Mouse (Mus musculus): ENCODE measurements at regions not wholly inside any gene's neighbourhood (a gene's known extent, or its start where the extent isn't known, plus 50 kb on each side); places are given as distances from the start of the nearest gene placed in this dataset.

DNA sequence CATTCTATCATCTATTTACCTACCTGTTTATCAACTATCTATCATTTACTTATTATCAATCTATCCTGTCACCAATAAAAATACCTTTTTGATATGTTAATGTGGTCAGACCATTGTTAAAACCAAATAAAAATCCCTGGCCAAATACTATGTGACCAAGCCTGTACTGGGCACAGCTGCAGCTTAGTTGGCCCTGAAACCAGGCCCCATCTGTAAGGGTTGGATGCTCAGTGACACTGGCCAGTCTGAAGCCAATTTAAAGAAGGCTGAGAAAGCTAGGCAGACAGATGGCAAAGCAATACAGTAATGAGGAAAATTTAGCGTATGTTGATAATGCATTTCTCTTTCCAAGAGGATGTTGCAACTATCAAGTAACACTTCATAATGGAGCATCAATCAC lies 217.8 kb downstream of the Samd5 start:
- Histone ChIP-seq H3K4me2 (replicated peaks) (no peak overlapping the region), H3K9me3 (no peaks in the 10 kb centered on the region), H3K27ac (no peak overlapping the region), H3K4me1 (no peaks in the 10 kb centered on the region), H3K36me3 (no peaks in the 10 kb centered on the region), H3K9ac (no peak overlapping the region), H3K27me3 (replicated peaks) (no peaks in the 10 kb centered on the region), H3K4me3 (no peak overlapping the region)
- WGBS: 85% methylated on average over 1 of the region's 1 CpGs
- no peak for ATAC-seq (ENCODE audit: low FRiP score, low read depth)

DNA sequence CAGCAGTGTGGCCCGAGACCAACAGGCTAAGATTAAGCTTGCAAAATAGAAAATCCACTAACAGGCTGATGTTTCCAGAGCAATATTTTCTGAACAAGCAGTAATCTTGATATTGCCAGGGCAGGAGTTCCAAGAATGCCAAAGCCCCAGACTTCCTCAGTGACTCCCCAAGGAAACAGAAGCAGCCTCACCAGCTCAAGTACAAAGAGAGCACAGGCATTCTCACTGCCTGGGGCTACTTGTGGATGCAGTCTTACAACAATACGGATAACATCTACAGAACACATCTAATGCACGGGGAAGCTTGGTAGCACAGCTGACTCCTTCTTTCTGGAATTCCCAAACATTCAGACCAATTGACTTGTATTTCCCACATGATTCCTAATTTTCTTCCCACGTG lies 235.9 kb downstream of the Samd5 start:
- H3K9me3 ChIP-seq: no peaks in the 10 kb centered on the region
- 77% methylated on average over 4 of the region's 4 CpGs for WGBS
- H3K9ac ChIP-seq: no peak overlapping the region
- H3K4me2 ChIP-seq (replicated peaks): no peak overlapping the region
- no peaks in the 10 kb centered on the region for H3K27me3 ChIP-seq (replicated peaks)
- no peaks in the 10 kb centered on the region for H3K36me3 ChIP-seq
- ATAC-seq (ENCODE audit: low FRiP score, low read depth): no peak
- H3K4me1 ChIP-seq: peaks cover 3% of the 10 kb centered on the region; the same call in 1 of the 2 replicates
- no peak overlapping the region for H3K27ac ChIP-seq
- no peak overlapping the region for H3K4me3 ChIP-seq

DNA sequence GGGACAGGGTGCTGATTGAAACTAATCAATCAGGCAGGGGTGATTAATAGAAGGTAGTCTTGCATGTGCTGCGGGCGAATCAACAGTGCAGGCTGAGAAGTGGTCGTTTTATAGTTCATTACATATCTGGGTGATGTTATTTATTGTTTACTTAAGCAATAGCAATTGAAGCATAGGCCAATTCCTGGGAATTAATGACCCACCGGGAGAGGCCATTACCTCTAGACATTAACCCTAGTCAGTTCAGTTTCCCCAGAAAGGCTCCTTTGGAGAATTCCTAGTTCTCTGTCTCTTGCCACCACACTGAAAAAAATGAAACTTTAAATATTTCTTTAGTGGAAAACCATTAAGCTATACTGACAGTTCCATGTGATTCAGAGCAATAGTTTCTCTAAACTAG lies 236.6 kb downstream of the Samd5 start:
- WGBS: 55% methylated on average over 4 of the region's 4 CpGs
- no peak for ATAC-seq (ENCODE audit: low FRiP score, low read depth)

DNA sequence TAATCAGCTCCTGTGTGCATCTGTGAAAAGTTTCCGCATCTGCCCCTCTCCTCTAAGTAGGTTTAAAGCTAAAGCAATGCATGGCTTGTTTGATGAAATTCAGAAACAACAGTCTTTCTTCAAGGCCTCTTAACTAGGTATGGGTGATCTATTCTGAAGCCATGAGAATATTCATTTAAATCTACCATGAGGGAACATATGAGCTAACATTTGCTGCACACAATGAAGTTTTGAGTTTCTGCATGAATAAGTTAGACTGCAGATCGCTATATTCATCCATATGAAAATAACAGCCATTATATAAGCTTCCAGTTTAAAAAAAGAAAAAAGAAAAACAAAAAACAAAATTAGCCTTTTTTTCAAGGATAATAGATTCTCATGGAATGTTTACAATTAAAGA lies 245.9 kb downstream of the Samd5 start:
- ATAC-seq (ENCODE audit: low FRiP score, low read depth): no peak
- 86% methylated on average over 2 of the region's 2 CpGs for WGBS
- Histone ChIP-seq H3K4me3 (no peak overlapping the region), H3K27me3 (replicated peaks) (no peaks in the 10 kb centered on the region), H3K27ac (no peak overlapping the region), H3K9ac (no peak overlapping the region), H3K9me3 (no peaks in the 10 kb centered on the region), H3K4me2 (replicated peaks) (no peak overlapping the region), H3K4me1 (no peaks in the 10 kb centered on the region), H3K36me3 (no peaks in the 10 kb centered on the region)

More for the DNA sequence above, 236.6 kb downstream of the Samd5 start:
- H3K27me3 ChIP-seq (replicated peaks): no peaks in the 10 kb centered on the region
- H3K27ac ChIP-seq: no peak overlapping the region
- H3K9me3 ChIP-seq: no peaks in the 10 kb centered on the region
- H3K4me1 ChIP-seq: peaks cover 3% of the 10 kb centered on the region; the same call in 1 of the 2 replicates
- no peak overlapping the region for H3K4me2 ChIP-seq (replicated peaks)
- no peak overlapping the region for H3K4me3 ChIP-seq
- no peaks in the 10 kb centered on the region for H3K36me3 ChIP-seq
- no peak overlapping the region for H3K9ac ChIP-seq

DNA sequence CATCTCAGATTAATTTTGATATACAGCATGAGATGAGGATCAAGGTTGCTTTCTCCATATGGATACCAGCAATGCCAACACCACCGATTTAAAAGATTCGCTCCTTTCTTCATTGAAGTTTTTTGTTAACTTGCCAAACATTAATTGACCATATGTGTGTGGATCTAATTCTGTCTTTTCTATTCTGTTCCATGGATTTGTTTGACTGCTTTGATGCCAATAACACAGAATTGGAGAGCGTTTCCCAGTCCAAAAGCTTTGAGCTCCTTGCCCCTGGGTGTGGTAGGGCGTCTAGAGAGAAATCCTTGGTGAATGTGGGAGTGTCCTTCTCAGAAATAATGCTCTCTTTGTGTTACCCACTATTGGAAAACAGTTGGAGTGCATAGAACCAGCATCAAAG lies 254.3 kb downstream of the Samd5 start:
- no peak for ATAC-seq (ENCODE audit: low FRiP score, low read depth)

DNA sequence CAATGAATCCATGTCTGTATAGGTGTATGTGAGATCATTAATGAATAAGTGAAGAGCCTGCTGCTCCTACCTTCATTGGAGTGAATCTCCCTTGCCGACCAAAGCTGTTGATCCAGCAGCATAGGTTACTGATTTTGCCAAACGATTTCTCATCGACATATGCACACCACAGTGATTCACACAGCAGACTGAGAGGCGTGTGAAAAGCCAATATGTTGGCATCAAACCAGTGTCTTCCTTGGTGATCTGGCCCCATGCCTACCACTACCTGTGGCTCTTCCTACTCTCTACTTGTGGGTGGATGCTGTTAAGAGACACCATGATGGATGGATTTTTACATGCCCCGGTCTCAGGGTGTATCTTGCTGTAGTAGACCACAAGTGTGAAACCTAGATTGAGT lies 258.3 kb downstream of the Samd5 start:
- 92% methylated on average over 5 of the region's 5 CpGs for WGBS
- no peak for ATAC-seq (ENCODE audit: low FRiP score, low read depth)
- H3K36me3 ChIP-seq: no peaks in the 10 kb centered on the region

More for the DNA sequence above, 254.3 kb downstream of the Samd5 start:
- Histone ChIP-seq H3K4me2 (replicated peaks) (no peak overlapping the region), H3K9me3 (no peaks in the 10 kb centered on the region), H3K36me3 (no peaks in the 10 kb centered on the region), H3K27ac (no peak overlapping the region), H3K9ac (no peak overlapping the region), H3K27me3 (replicated peaks) (no peaks in the 10 kb centered on the region), H3K4me3 (no peak overlapping the region), H3K4me1 (no peaks in the 10 kb centered on the region)
- WGBS: 77% methylated on average over 4 of the region's 4 CpGs

DNA sequence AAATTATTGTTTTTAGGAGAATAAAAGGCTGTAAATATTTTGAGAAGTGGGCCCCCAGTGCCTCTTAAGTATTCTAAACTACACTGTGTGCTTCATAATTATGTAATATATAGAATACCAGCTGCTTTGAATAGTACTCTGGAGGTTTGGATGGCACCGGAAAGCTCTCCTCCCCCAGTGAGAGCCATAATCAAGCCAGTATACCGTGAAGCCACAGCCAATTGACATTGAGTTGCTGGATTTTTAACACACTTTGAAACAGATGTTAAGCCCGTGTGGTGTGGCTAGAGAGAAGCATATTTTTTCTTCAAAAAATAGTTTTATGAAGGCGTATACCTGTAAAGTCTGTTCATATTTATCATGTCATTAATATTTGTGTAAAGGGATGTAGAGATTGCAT lies 268.9 kb downstream of the Samd5 start:
- H3K4me3 ChIP-seq: no peak overlapping the region
- no peak for ATAC-seq (ENCODE audit: low FRiP score, low read depth)
- H3K9me3 ChIP-seq: no peaks in the 10 kb centered on the region
- H3K9ac ChIP-seq: no peak overlapping the region
- H3K4me1 ChIP-seq: no peaks in the 10 kb centered on the region
- no peak overlapping the region for H3K4me2 ChIP-seq (replicated peaks)
- WGBS: 58% methylated on average over 4 of the region's 4 CpGs
- no peak overlapping the region for H3K27ac ChIP-seq
- H3K27me3 ChIP-seq (replicated peaks): no peaks in the 10 kb centered on the region
- H3K36me3 ChIP-seq: no peaks in the 10 kb centered on the region

More for the DNA sequence above, 258.3 kb downstream of the Samd5 start:
- Histone ChIP-seq H3K9ac (no peak overlapping the region), H3K9me3 (no peaks in the 10 kb centered on the region), H3K27ac (no peak overlapping the region), H3K4me3 (no peak overlapping the region), H3K27me3 (replicated peaks) (no peaks in the 10 kb centered on the region), H3K4me2 (replicated peaks) (no peak overlapping the region), H3K4me1 (no peaks in the 10 kb centered on the region)

DNA sequence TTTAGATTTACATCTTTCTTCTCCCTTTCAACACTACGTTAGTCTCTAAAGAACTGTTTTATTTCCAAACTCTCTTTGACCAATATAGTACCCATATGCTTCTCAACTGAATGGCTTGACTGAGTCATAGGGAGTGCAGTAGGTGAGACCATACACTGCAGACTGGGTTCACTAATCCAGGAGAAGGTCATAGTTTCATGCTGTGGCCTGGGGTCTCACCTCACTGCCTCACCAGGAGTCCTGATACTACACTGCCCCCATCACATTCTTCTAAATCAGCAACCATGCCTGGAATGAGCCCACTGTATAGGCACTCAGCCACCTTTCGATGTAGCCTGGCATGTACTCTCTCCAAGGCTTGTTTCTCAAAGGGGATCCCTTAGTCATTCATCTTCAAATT lies 269.6 kb downstream of the Samd5 start:
- no peaks in the 10 kb centered on the region for H3K36me3 ChIP-seq
- H3K4me3 ChIP-seq: no peak overlapping the region
- H3K9ac ChIP-seq: no peak overlapping the region
- no peak for ATAC-seq (ENCODE audit: low FRiP score, low read depth)
- WGBS: 86% methylated on average over 2 of the region's 2 CpGs
- H3K4me1 ChIP-seq: no peaks in the 10 kb centered on the region
- no peak overlapping the region for H3K27ac ChIP-seq
- no peaks in the 10 kb centered on the region for H3K27me3 ChIP-seq (replicated peaks)
- H3K4me2 ChIP-seq (replicated peaks): no peak overlapping the region
- no peaks in the 10 kb centered on the region for H3K9me3 ChIP-seq

DNA sequence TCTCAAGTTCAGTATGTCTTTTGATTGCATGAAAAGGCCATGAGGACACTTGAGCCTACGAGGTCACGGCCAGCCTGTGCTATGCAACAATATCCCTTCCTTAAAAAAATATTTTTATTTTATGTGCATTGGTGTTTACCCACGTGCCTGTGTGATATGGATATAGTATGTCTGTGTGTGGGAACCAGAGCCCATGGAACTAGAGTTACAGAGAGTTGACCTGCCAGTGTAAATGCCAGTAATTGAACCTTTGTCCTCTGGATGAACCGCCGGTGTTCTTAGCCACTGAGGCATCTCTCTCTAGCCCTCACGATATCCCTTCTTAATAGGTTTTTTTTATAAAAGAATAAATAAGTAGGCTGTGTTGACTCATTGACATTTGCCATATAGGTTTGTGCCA lies 270.0 kb downstream of the Samd5 start:
- Histone ChIP-seq H3K27me3 (replicated peaks) (no peaks in the 10 kb centered on the region), H3K9ac (no peak overlapping the region), H3K9me3 (no peaks in the 10 kb centered on the region), H3K36me3 (no peaks in the 10 kb centered on the region), H3K4me2 (replicated peaks) (no peak overlapping the region), H3K27ac (no peak overlapping the region), H3K4me1 (no peaks in the 10 kb centered on the region), H3K4me3 (no peak overlapping the region)
- 83% methylated on average over 6 of the region's 6 CpGs for WGBS
- ATAC-seq (ENCODE audit: low FRiP score, low read depth): no peak

DNA sequence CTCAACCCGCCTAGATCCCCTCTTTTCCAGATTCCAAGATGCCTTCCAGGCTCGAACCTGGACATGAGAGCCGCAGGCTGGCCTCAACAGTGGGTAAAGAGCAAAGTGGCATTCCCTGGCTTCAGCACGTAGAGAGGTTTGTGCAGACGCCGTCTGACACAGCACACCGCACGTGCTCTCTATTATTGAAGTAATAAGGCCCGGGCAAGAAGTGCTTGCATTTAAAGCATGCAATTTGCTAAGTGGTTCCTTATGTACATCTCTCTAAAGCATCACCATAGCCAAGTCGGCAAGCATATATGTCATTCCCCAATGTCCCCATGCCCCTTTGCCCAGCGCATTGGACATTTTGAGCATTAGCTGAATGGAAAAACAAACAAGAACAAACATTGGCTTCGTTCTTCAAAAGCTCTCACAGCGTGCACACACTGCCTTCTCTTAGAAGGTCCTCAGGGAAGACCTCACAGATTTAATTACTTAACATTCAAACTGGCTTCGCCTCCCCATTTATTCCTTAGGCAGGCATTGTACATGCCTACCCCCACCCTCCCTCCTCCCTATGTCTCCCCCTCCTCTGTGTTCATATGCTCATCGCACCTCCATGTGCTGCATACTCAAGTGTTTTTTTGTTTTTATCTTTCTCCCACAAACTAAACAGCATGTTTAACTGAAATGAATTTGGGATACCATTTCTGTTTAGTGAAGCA lies 273.9 kb downstream of the Samd5 start:
- H3K4me3 ChIP-seq: no peak overlapping the region
- no peaks in the 10 kb centered on the region for H3K27me3 ChIP-seq (replicated peaks)
- H3K27ac ChIP-seq: no peak overlapping the region
- 84% methylated on average over 15 of the region's 15 CpGs for WGBS
- H3K4me2 ChIP-seq (replicated peaks): no peak overlapping the region
- no peaks in the 10 kb centered on the region for H3K36me3 ChIP-seq
- H3K9me3 ChIP-seq: no peaks in the 10 kb centered on the region
- no peak overlapping the region for H3K9ac ChIP-seq
- no peak for ATAC-seq (ENCODE audit: low FRiP score, low read depth)
- no peaks in the 10 kb centered on the region for H3K4me1 ChIP-seq

DNA sequence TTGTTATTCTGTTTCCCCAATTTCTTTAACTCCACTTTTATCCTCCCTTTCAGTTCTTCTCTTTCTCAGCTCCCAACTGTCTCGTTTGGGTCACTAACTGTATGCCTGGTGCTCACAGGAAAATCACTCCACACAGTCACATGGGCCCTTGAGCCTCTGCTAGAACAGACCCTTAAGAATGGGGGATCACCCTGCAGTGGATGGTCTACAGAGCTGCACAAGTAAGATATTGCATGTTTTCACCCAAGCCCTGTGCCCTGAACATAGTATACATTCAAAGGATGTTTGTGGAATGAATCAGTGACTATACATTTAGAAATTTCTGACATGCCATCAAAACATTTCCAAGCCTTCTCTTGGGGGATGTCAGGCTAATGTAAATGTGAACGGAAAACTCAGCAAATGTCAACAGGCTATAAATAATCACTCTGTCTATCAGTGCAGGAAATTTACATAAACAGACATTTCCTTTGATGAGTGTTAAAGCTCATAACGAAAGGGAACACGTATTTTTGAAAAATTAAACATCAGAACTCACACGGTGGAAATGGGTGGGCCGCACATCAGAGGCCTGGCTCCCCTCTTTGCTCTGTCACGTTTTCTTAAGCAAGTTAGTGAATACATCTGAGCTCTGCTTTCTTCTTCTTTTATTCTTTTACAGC lies 297.4 kb downstream of the Samd5 start:
- H3K9ac ChIP-seq: no peak overlapping the region
- 0 out of 2 replicates have a peak, but pooled peaks cover 4% of the 10 kb centered on the region for H3K4me1 ChIP-seq
- no peaks in the 10 kb centered on the region for H3K9me3 ChIP-seq
- no peaks in the 10 kb centered on the region for H3K27me3 ChIP-seq (replicated peaks)
- H3K27ac ChIP-seq: no peak overlapping the region
- ATAC-seq (ENCODE audit: low FRiP score, low read depth): no peak
- H3K36me3 ChIP-seq: no peaks in the 10 kb centered on the region
- H3K4me3 ChIP-seq: no peak overlapping the region
- H3K4me2 ChIP-seq (replicated peaks): no peak overlapping the region
- WGBS: 65% methylated on average over 7 of the region's 7 CpGs

DNA sequence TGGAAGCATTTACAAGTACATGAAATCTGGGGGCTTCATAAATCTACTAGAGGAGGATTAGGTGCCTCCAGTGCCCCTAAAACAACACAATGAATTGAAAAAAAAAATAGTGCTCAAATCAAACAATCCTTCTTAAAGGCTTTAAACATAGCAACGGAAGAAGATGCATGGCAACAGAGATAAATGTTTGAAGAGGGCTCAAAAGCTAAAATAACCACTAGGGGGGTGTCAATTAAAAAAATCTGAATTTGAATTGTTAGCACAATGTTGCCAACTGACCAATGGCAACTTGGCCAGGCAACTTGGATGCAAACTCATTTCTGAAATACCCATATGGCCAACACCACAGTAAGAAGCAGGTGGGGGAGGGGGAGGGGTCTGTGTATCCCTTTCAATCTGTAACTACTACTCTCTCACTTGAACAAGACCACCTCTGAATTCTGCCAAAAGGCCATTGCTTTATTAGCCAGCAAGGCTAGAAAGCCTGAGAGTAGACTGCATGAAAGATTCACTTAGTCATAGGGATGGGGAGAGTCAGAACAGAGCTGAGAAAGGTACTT lies 312.6 kb downstream of the Samd5 start:
- WGBS: 74% methylated on average over 1 of the region's 1 CpGs
- Histone ChIP-seq H3K27ac (no peak overlapping the region), H3K9me3 (no peaks in the 10 kb centered on the region), H3K4me3 (no peak overlapping the region), H3K4me1 (no peaks in the 10 kb centered on the region), H3K27me3 (replicated peaks) (no peaks in the 10 kb centered on the region), H3K9ac (no peak overlapping the region), H3K36me3 (no peaks in the 10 kb centered on the region), H3K4me2 (replicated peaks) (no peak overlapping the region)
- no peak for ATAC-seq (ENCODE audit: low FRiP score, low read depth)
